Mouse (Mus musculus) G1E (cell line): ENCODE results near the gene Hrk.

ENCODE experiments used
- CTCF ChIP-seq: IDR thresholded peaks from 2 replicates; pipeline ENCODE4 v1.5.1; 2012; ENCODE audit warnings: low read depth, low read length, inconsistent platforms, mixed read lengths
- GATA1 ChIP-seq: IDR thresholded peaks from 2 replicates; pipeline ENCODE4 v1.6.1; 2012; ENCODE audit warnings: borderline replicate concordance, low read length, inconsistent platforms, mixed read lengths
- TAL1 ChIP-seq: conservative IDR thresholded peaks from 2 replicates; pipeline ENCODE4 v1.6.1; 2012; ENCODE audit warnings: low read depth, low read length, inconsistent platforms, mixed read lengths

GRCm38 (mm10) chr5:118147264-118147663 is 17.2 kb upstream of the Hrk start:
- TF ChIP-seq GATA1: no peak
- no peak for TF ChIP-seq CTCF
- TF ChIP-seq TAL1: no peak
